Comparison of ENCODE assay signal across 1 mouse cellular context in genomic region chr10:75514361-75514760, GRCm38 (mm10).
TF ChIP-seq lines count a peak whose summit lies in the region.

No protein-coding gene starts in this region.

TF ChIP-seq in MEL, 35 proteins besides CTCF, POLR2A, EP300 and RAD21:
- TF ChIP-seq CHD2 (IDR thresholded peaks at IDR 0.05; ENCODE audit: low read length) (no peak), MEF2A (IDR thresholded peaks at IDR 0.05; ENCODE audit: extremely low read depth, insufficient replicate concordance, low read depth, low read length, poor library complexity, severe bottlenecking) (no peak), GATA1 (IDR thresholded peaks at IDR 0.05; ENCODE audit: low read depth, low read length) (peak; percentile 86), MXI1 (IDR thresholded peaks at IDR 0.05; ENCODE audit: low read depth, low read length) (peak; percentile 76), MAZ (IDR thresholded peaks at IDR 0.05; ENCODE audit: low read depth, low read length) (peak; percentile 67; the same call in 1 of the 2 replicates), HCFC1 (IDR thresholded peaks at IDR 0.05; ENCODE audit: low read depth, low read length) (0 out of 2 replicates have a peak, but pooled peaks have one; percentile 13), JUND (IDR thresholded peaks at IDR 0.05; ENCODE audit: low read depth, low read length) (no peak), ZKSCAN1 (IDR thresholded peaks at IDR 0.05; ENCODE audit: low read depth, low read length) (no peak), TCF12 (IDR thresholded peaks at IDR 0.05; ENCODE audit: low read depth, low read length) (peak; percentile 28; the same call in 1 of the 2 replicates), ETS1 (IDR thresholded peaks at IDR 0.05; ENCODE audit: low read depth, low read length) (peak; percentile 63), MAX (IDR thresholded peaks at IDR 0.05; ENCODE audit: low read length) (no peak; the same call in 1 of the 2 replicates), MYC (IDR thresholded peaks at IDR 0.05; ENCODE audit: low read depth, low read length) (peak; percentile 76; the same call in 1 of the 2 replicates), SIN3A (IDR thresholded peaks at IDR 0.05; ENCODE audit: low read length) (peak; percentile 54; the same call in 1 of the 2 replicates), ELF1 (IDR thresholded peaks at IDR 0.05; ENCODE audit: low read depth, low read length) (no peak), POLR2AphosphoS2 (IDR thresholded peaks at IDR 0.05; ENCODE audit: low read length) (no peak), BHLHE40 (IDR thresholded peaks at IDR 0.05; ENCODE audit: borderline replicate concordance, low read depth, low read length) (peak; percentile 88), SMC3 (IDR thresholded peaks at IDR 0.05; ENCODE audit: low read depth, low read length) (no peak), USF1 (IDR thresholded peaks at IDR 0.05; ENCODE audit: low read depth, low read length) (no peak), GABPA (IDR thresholded peaks at IDR 0.05; ENCODE audit: low read depth, low read length) (no peak), TBP (IDR thresholded peaks at IDR 0.05; ENCODE audit: low read depth, low read length) (0 out of 2 replicates have a peak, but pooled peaks have one; percentile 12)
